Mouse (Mus musculus): ENCODE results near the gene Slc15a1.
A peak's percentile ranks its signal among the peaks of the same experiment; 100 is the strongest.

Slc15a1 gene

GRCm38 (mm10) chr14:121492328-121492727, 12.7 kb downstream of the Slc15a1 start:
- no peak for DNase-seq

GRCm38 (mm10) chr14:121485722-121486121, 19.3 kb downstream of the Slc15a1 start:
- DNase-seq: no peak

GRCm38 (mm10) chr14:121484436-121484835, 20.6 kb downstream of the Slc15a1 start:
- DNase-seq: no peak

DNA sequence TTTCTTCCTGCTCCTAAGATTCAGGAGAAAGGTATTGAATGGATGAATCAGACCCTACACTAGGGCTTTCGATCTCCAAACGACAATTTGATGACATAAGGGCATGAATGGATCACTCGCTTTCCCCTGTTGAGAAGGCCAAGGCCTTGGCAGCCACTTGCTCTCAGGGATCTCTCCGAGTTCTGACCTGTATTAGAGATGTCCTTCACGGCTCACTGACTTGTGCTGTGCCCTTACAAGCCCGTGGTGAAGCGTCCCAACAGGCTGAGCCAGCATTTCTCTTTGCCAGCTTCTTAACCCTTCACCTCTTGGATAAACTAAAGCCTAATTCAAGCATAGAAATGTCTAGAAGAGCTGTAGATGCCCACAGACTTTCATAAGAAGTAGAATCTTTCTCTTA, 22.9 kb downstream of the Slc15a1 start:
- DNase-seq: no peak

GRCm38 (mm10) chr14:121481591-121481990, 23.5 kb downstream of the Slc15a1 start:
- DNase-seq: no peak

DNA sequence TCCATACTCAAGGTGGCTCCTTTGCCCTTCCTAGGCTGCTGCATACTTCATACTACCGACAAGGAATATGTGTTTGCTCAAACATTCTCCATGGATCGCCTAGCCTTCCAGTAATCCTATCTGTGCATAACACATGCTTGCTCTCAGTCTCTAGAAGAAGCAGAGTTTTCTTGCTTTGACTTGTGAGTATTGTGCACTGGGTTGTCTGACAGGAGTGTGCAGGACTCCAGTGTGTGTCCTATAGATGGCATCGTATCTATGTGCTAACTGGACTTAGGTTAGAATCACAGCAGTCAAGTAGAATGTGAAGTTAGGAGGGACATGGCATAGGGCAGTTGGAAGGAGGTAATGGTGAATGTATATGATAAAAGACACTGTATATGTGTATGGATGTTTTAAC, 26.0 kb downstream of the Slc15a1 start:
- DNase-seq: no peak

DNA sequence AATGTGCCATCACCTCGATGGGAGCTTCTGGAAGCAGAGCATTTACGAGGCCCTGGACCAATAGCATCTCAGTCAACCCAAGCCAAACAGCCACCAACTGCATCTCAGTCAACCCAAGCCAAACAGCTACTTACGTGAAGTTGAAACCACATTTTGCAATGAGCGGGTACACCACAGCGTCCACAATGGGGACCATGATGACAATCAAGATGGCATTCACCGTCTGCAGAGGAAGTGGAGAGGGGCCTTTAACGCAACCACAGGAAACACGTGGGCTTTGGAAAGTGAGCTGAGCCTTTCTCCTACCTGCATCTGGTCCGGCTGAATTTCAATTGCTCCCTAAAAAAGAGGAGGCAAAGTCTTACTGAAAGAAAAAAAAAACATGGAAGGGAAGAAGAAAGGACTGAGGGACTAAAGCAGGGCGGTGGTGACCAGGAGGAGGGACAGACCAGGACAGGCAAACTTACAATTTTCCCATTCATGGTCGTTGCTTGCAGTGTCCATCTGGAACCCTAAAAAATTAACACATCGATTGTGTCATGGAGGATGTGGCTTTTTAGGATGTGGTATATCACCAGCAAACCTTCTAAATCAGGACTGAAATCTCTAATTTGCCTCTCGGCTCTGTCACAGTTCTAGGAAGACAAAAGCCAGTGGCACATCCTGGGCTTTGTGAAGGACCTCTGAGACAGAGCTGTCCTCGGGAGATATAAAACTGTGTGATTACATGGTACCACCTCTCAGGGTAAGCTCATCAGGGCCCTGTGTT, 26.9 kb downstream of the Slc15a1 start:
- no peak for DNase-seq

DNA sequence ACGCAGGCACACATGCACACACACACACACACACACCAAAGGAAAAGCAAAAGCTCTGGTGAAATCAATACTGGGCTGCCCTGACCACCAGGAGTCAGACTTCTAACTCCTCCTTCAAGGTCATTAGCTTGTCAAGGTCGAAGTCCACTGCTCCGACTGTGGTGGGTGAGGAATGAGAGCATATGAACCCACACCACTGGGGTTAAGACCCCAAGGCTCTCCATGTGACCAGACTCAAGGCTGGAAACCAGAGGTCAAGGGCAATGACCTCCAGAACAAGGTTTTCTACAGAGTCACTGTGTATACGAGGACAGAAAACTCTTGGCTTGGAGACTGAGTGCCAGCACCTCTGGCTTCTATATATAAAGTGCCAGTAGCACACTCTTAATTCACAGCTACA, 31.2 kb downstream of the Slc15a1 start:
- DNase-seq: no peak

- no peak for DNase-seq
These were observed 33.4 kb downstream of the Slc15a1 start for GRCm38 (mm10) chr14:121471545-121472121.

- no peak for DNase-seq
These were observed 35.5 kb downstream of the Slc15a1 start for GRCm38 (mm10) chr14:121469601-121470000.

GRCm38 (mm10) chr14:121467646-121468045, 37.4 kb downstream of the Slc15a1 start:
- DNase-seq: no peak

DNA sequence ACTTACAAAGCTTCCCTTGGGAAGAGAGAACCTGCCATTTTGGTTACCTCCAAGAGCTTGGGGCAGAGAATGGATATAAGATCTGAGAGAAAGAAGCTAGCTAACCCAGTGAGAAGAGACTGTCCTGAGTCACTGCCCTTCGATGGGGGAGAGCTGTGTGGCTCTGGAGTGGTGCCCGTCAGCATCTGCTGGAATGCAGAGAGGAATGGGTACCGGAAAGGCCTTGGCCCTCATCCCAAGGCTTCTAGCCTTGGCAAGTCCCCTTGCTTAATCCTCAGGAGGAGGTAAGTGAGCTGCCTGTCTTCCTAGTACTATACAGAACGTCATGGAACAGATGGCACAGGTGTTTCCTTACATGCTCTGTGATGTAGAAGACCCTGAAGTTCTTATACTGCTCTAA, 38.6 kb downstream of the Slc15a1 start:
- no peak for DNase-seq

- DNase-seq: no peak
These were observed 40.7 kb downstream of the Slc15a1 start for GRCm38 (mm10) chr14:121464318-121464717.

DNA sequence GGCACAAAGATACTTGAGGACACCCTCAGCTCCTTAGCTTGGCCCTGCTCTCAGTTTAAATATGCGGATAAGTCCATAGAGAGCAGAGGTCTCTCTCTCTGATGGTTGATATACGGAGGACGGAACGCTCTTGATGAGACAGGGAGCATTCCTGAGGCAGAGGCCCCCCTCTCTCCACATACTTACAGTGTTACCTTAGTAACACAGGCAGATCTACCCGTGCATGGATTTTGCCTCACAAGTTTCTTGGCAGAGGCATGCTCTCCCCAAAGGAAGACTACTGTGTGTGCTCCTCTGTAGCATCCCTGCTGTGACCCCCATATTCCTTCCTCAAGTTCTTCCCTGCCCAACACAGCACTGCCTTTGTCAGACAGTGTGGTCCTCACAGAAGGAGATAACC, 42.3 kb downstream of the Slc15a1 start:
- no peak for DNase-seq

DNA sequence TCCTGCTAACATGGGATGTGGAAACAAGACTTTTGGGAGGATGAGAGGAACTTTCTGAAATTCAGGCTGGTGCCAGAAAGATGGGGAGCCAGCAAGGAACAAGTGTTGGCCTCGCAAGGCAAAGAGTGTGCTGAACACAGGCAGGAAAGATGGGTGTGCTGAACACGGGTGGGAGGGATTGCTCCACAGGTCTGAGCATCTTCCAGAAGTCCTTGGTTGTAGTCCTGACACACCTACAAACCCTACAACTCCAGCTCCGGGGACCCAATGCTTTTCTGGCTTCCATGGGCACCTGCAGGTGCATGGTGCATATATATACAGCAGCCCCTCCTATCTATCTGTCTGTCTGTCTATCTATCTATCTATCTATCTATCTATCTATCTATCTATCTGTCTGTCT, 44.1 kb downstream of the Slc15a1 start:
- no peak for DNase-seq

DNA sequence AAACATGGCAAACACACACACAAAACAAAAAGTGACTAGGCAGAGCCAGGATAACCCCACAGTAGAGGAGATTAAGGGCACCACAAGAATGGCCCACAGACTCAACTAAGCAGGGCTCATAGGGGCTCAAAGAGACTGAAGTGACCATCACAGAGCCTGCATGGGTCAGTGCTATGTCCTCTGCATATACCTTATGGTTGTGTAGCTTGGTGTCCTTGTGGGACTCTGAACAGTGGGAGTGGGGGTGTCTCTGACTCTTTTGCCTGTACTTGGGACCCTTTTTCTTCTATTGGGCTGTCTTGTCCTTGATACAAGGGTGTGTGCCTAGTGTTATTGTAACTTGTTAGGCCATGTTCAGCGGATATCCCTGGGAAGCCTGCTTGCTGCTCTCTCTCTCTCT, 46.5 kb downstream of the Slc15a1 start:
- DNase-seq: no peak

DNA sequence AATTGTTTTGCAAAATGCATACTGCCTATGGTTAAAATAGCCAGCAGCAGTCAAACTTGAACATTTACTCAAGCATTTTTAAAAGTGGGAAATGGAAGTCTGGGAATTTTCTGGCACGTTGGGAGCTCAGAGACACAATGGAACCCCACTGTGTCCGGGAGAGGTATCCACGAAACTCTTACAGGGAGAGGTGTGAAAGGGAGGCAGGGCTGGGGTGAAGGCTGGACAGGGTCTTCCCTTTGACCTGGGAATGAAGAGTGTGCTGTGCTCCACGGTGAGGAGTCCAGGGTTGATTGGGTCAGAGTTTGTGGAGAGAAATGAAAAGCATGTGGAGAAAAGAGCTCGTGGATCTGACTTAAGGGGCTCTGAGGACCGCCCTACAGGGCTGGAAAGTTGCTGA, 47.5 kb downstream of the Slc15a1 start:
- DNase-seq: no peak

GRCm38 (mm10) chr14:121456416-121457285, 48.4 kb downstream of the Slc15a1 start:
- DNase-seq: no peak

GRCm38 (mm10) chr14:121455976-121456375, 49.1 kb downstream of the Slc15a1 start:
- DNase-seq: no peak

DNA sequence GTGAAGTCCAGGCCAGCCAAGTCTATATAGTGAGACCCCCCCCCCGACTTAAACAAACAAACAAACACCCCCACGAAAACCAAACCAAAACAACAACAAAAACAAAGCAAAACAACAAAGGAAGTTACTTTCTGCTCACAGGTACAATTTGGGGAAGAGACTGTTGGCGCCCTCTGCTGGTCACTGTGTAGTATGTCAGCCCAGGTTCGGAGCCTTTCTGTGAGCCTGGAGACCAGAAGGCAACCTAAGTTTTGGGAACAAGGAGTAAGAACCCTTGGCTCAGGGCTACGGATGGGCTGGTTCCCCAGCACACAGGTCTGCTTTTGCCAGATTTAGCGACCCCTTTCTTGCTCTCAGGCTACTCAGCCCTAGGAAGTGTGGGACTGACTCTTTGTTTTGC, 49.5 kb downstream of the Slc15a1 start:
- DNase-seq: peak; percentile 63

- no peak for DNase-seq
These were observed 51.9 kb downstream of the Slc15a1 start for GRCm38 (mm10) chr14:121453130-121453529.

DNA sequence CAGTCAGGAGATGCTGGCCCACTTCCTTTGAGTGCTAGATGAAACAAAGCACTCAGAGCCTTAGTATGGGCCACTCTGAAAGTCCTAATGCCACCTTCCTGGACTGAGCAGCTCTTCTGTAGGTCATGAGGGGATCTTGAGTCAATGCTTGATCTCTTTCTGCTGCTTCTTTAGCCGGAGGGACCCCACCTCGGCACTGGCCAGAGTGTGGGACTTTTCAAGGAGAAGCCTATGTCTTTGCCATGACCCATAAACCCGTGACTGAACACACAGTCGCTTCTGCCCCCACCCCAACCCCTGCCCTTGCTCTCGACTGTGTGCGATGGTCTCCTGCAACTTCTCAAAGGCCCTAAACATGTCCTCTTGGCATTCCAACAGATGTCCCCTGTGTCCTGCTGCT, 52.8 kb downstream of the Slc15a1 start:
- DNase-seq: no peak

GRCm38 (mm10) chr14:121451424-121452029, 53.5 kb downstream of the Slc15a1 start:
- no peak for DNase-seq
